Mouse (Mus musculus): Measurements from ENCODE around the gene Rfesd. TPM values are rescaled to one million over a fixed set of nuclear protein-coding genes. Genes with fewer than 3 reads are reported as not detected.

The Rfesd gene
- polyA plus RNA-seq, 1 experiment from 2014 or later, result 18.4 TPM

DNA sequence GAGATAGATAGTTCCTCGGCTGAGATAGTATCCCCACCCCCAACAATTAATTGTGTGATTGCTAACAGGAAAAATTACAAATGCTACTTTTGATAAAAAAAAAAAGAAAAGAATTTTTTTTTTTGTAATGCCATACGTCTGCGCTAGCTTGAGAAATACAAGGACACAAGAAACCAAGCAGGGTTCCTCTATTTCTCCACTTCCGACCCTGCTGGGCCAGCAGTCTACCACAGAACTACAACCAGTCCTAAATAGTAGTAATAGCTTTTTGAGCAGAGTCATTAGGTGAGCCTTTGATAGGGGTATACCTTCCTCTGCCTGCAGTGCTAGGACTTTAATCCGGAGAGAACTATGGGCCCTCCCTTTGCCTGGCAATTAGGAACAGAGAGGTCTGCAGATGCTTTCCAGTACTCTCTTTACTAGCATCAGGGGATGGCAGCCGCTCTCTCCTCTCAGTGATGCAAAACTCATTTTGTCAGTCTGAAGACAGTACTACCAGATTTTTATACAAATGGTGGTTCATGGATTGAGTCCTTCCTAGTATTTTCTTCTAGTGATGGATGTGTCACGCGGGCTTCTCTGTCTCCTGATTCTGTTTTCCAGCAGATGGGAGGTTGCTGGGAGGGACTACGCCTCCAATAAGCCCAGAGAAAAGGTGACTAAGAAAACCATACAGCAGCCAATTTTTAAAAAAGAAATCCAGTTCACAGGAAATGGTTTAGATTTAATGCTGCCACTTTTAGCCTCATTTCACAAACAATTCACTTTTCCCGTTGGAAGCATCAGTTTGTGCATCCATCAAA is 38.9 kb upstream of the Rfesd start:
- no peak for TF ChIP-seq CTCF (IDR thresholded peaks at IDR 0.05; ENCODE audit: low read depth)
- Histone ChIP-seq H3K27me3 (ENCODE audit: insufficient read depth, low read length) (peaks cover 46% of the 10 kb centered on the region), H3K36me3 (ENCODE audit: insufficient read depth) (0 out of 2 replicates have a peak, but pooled peaks cover 5% of the 10 kb centered on the region), H3K9ac (no peak overlapping the region), H3K4me1 (ENCODE audit: insufficient read depth) (0 out of 2 replicates have a peak, but pooled peaks cover 5% of the 10 kb centered on the region), H3K4me2 (no peak overlapping the region), H3K4me3 (ENCODE audit: low read depth, low read length) (no peak overlapping the region), H3K27ac (ENCODE audit: low read depth) (no peak overlapping the region), H3K9me3 (ENCODE audit: low read depth, low read length) (no peaks in the 10 kb centered on the region)
- 72% methylated on average over 10 of the region's 10 CpGs for WGBS
- DNase-seq (no peak), ATAC-seq (ENCODE audit: insufficient read depth) (no peak)

GRCm38 (mm10) chr13:76056896-76057266 is 38.4 kb upstream of the Rfesd start, which contains the start of gene Gpr150:
TSS of gene Gpr150 (minus strand) at chr13:76056996.
- peak within 1 kb of the TSS; percentile 30; the same call in 1 of the 2 replicates for H3K9ac ChIP-seq
- H3K4me2 ChIP-seq, result peak within 1 kb of the TSS; percentile 92
- H3K9me3 ChIP-seq (ENCODE audit: low read depth, low read length), result no peaks in the 10 kb centered on the region
- no peak for ATAC-seq (ENCODE audit: insufficient read depth)
- H3K27me3 ChIP-seq (ENCODE audit: insufficient read depth, low read length), result peaks cover 46% of the 10 kb centered on the region
- WGBS, result 12% methylated on average over 10 of the region's 10 CpGs
- no peaks in the 10 kb centered on the region for H3K36me3 ChIP-seq (ENCODE audit: insufficient read depth)
- H3K4me1 ChIP-seq (ENCODE audit: insufficient read depth), result 0 out of 2 replicates have a peak, but pooled peaks cover 5% of the 10 kb centered on the region
- DNase-seq, result no peak
- TF ChIP-seq CTCF (IDR thresholded peaks at IDR 0.05; ENCODE audit: low read depth), result no peak
- H3K27ac ChIP-seq (ENCODE audit: low read depth), result no peak within 1 kb of the TSS
- H3K4me3 ChIP-seq (ENCODE audit: low read depth, low read length), result peak within 1 kb of the TSS; percentile 47

DNA sequence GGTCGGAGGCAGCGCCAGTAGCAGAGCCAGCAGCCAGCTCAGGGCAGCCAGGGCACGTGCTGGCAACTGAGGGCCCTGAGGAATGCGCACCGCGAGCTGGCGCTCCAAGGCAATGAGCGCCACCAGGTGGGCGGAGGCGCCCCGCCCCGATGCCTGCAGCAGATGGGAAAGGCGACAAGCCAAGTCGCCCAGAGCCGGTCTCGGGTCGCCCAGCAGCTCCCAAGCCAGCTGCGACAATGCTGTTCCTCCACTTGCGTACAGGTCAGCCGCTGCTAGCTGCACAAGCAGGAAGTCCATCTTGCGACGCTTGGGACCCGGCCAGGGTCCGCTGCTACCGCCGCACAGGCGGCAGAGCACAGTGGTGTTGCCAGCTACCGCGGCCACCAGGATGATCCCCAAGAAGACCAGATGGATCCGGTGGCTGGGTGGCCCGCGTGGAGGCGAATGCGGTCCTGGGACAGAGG is 37.8 kb upstream of the Rfesd start:
- H3K36me3 ChIP-seq (ENCODE audit: insufficient read depth), result no peaks in the 10 kb centered on the region
- peaks cover 46% of the 10 kb centered on the region for H3K27me3 ChIP-seq (ENCODE audit: insufficient read depth, low read length)
- peak overlapping the region; percentile 47 for H3K4me3 ChIP-seq (ENCODE audit: low read depth, low read length)
- H3K9me3 ChIP-seq (ENCODE audit: low read depth, low read length), result no peaks in the 10 kb centered on the region
- under 1% methylated on average over 34 of the region's 34 CpGs for WGBS
- ATAC-seq (ENCODE audit: insufficient read depth) (peak; percentile 89), DNase-seq (peak; percentile 73)
- peak overlapping the region; percentile 16; the same call in 1 of the 2 replicates for H3K9ac ChIP-seq
- 0 out of 2 replicates have a peak, but pooled peaks cover 5% of the 10 kb centered on the region for H3K4me1 ChIP-seq (ENCODE audit: insufficient read depth)
- peak overlapping the region; percentile 92 for H3K4me2 ChIP-seq
- peak; percentile 59 for TF ChIP-seq CTCF (IDR thresholded peaks at IDR 0.05; ENCODE audit: low read depth)
- no peak overlapping the region for H3K27ac ChIP-seq (ENCODE audit: low read depth)

GRCm38 (mm10) chr13:76055391-76056232 is 37.1 kb upstream of the Rfesd start:
- DNase-seq, result peak; percentile 47
- no peaks in the 10 kb centered on the region for H3K36me3 ChIP-seq (ENCODE audit: insufficient read depth)
- peak overlapping the region; percentile 47 for H3K4me3 ChIP-seq (ENCODE audit: low read depth, low read length)
- 0 out of 2 replicates have a peak, but pooled peaks cover 5% of the 10 kb centered on the region for H3K4me1 ChIP-seq (ENCODE audit: insufficient read depth)
- H3K27ac ChIP-seq (ENCODE audit: low read depth), result no peak overlapping the region
- TF ChIP-seq CTCF (IDR thresholded peaks at IDR 0.05; ENCODE audit: low read depth), result no peak
- ATAC-seq (ENCODE audit: insufficient read depth), result peak; percentile 69
- no peaks in the 10 kb centered on the region for H3K9me3 ChIP-seq (ENCODE audit: low read depth, low read length)
- WGBS, result 1% methylated on average over 59 of the region's 59 CpGs
- H3K27me3 ChIP-seq (ENCODE audit: insufficient read depth, low read length), result peaks cover 46% of the 10 kb centered on the region
- H3K4me2 ChIP-seq, result peak overlapping the region; percentile 92
- 0 out of 2 replicates have a peak overlapping the region, but pooled peaks have one; percentile 30 for H3K9ac ChIP-seq

- no peak for DNase-seq
- no peaks in the 10 kb centered on the region for H3K27me3 ChIP-seq (ENCODE audit: insufficient read depth, low read length)
- no peak for ATAC-seq (ENCODE audit: insufficient read depth)
Measured at GRCm38 (mm10) chr13:76044971-76045370, 26.5 kb upstream of the Rfesd start.

GRCm38 (mm10) chr13:76042455-76042854 is 23.9 kb upstream of the Rfesd start:
- ATAC-seq (ENCODE audit: insufficient read depth) (no peak), DNase-seq (no peak)
- H3K27me3 ChIP-seq (ENCODE audit: insufficient read depth, low read length), result no peaks in the 10 kb centered on the region
- no peaks in the 10 kb centered on the region for H3K4me1 ChIP-seq (ENCODE audit: insufficient read depth)
- H3K27ac ChIP-seq (ENCODE audit: low read depth), result no peak overlapping the region
- no peaks in the 10 kb centered on the region; the same call in 1 of the 2 replicates for H3K9me3 ChIP-seq (ENCODE audit: low read depth, low read length)
- WGBS, result 37% methylated on average over 1 of the region's 1 CpGs
- H3K4me3 ChIP-seq (ENCODE audit: low read depth, low read length), result no peak overlapping the region
- H3K9ac ChIP-seq, result no peak overlapping the region
- H3K36me3 ChIP-seq (ENCODE audit: insufficient read depth), result no peaks in the 10 kb centered on the region
- H3K4me2 ChIP-seq, result no peak overlapping the region
- no peak for TF ChIP-seq CTCF (IDR thresholded peaks at IDR 0.05; ENCODE audit: low read depth)

More at GRCm38 (mm10) chr13:76044971-76045370, 26.5 kb upstream of the Rfesd start:
- Histone ChIP-seq H3K9me3 (ENCODE audit: low read depth, low read length) (no peaks in the 10 kb centered on the region; the same call in 1 of the 2 replicates), H3K27ac (ENCODE audit: low read depth) (no peak overlapping the region), H3K4me2 (no peak overlapping the region), H3K9ac (no peak overlapping the region), H3K36me3 (ENCODE audit: insufficient read depth) (no peaks in the 10 kb centered on the region), H3K4me3 (ENCODE audit: low read depth, low read length) (no peak overlapping the region), H3K4me1 (ENCODE audit: insufficient read depth) (no peaks in the 10 kb centered on the region)
- no peak for TF ChIP-seq CTCF (IDR thresholded peaks at IDR 0.05; ENCODE audit: low read depth)

Data from lung, embryonic 14.5 days (tissue).